Mouse (Mus musculus): ENCODE measurements around the gene Rptor. TPM values are rescaled to one million over a fixed set of nuclear protein-coding genes. Genes with fewer than 3 reads are reported as not detected.

The Rptor gene
- total and polyA plus RNA-seq, 3 experiments: 33.9 to 34.9 TPM; not detected in 1

DNA sequence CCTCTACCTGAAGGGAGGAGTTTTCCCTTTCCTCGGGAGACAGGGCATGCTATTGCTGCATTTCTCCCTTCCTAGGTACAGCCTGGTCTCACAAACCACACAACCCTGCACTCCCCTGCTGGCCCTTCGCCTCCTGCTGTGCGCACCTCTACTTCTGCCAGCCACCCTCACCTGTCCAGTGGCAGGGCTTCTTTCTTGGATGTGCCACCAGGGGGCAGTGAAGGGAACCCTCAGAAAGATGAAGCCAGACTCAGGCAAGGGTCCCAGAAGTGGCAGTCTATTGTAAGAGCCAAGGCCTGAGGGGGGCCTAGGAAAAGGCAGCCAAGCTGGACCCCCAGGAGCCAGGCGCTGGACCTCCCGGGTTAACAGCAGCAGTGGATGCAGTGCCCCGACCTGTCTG is 332.8 kb downstream of the Rptor start:
- Histone ChIP-seq H3K9ac (ENCODE audit: control insufficient read depth, low read depth, low read length, poor library complexity, severe bottlenecking) (no peak overlapping the region), H3K36me3 (ENCODE audit: control insufficient read depth in 1 of 2, insufficient read depth in 2 of 2, low read length in 2 of 2) (no peaks in the 10 kb centered on the region)

DNA sequence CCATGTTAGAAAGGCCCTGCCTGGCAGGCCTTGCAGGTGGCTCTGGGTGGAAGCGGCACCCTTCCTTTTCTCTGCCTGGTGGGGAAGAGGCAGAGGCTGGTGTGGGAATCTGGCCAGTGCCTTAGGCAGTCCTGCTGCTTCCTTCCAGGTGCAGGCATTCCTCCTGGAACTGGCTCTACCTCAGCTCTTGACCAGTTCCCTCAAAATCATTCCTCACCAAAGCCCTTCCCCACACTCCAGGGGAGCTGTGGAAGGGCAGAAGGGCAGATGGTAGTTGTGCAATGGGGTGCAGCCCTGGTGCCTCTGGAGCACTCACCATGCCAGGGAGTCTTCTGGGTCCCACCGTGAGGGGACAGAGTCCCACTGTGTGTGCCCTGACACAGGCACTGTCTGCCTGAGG is 333.8 kb downstream of the Rptor start:
- Histone ChIP-seq H3K4me1 (ENCODE audit: control insufficient read depth in 1 of 2, insufficient read depth in 2 of 2, low read length in 2 of 2) (peaks cover 0 to 3% of the 10 kb centered on the region in 2 experiments; a peak in 2 of 4 replicates), H3K36me3 (ENCODE audit: control insufficient read depth in 1 of 2, insufficient read depth in 2 of 2, low read length in 2 of 2) (peaks cover 0 to 1% of the 10 kb centered on the region in 2 experiments; a peak in 2 of 4 replicates), H3K27ac (ENCODE audit: control insufficient read depth, low read depth, low read length) (no peak overlapping the region), H3K9ac (ENCODE audit: control insufficient read depth, low read depth, low read length, poor library complexity, severe bottlenecking) (no peak overlapping the region), H3K9me3 (replicated peaks; ENCODE audit: insufficient read depth, low read length) (no peaks in the 10 kb centered on the region), H3K4me3 (ENCODE audit: control insufficient read depth in 1 of 2, insufficient read depth in 1 of 2, low read depth in 2 of 2, low read length in 2 of 2) (no peak overlapping the region), H3K79me2 (ENCODE audit: control insufficient read depth, insufficient read depth, low read length, poor library complexity) (no peaks in the 10 kb centered on the region), H3K27me3 (ENCODE audit: control insufficient read depth in 1 of 2, insufficient read depth in 2 of 2, low read length in 2 of 2) (no peaks in the 10 kb centered on the region)
- DNase-seq (ENCODE audit: low read depth, low spot score): no peak
- TF ChIP-seq MEF2A (IDR thresholded peaks at IDR 0.05; ENCODE audit: extremely low read depth, insufficient replicate concordance, low read depth, low read length, poor library complexity, severe bottlenecking): no peak
- TF ChIP-seq UBTF (IDR thresholded peaks at IDR 0.05; ENCODE audit: borderline replicate concordance, insufficient read depth, low read depth, low read length): no peak
- TF ChIP-seq EP300 (IDR thresholded peaks at IDR 0.05; ENCODE audit: low read depth in 1 of 2, low read length in 2 of 2): no peak
- no peak for TF ChIP-seq CTCF (IDR thresholded peaks at IDR 0.05 in 2 of 3, conservative IDR thresholded peaks at IDR 0.05 in 1 of 3; ENCODE audit: control insufficient read depth in 1 of 3, insufficient read depth in 1 of 3, low read depth in 2 of 3, low read length in 3 of 3, poor library complexity in 1 of 3, severe bottlenecking in 1 of 3)

More for the DNA sequence above, 332.8 kb downstream of the Rptor start:
- Histone ChIP-seq H3K27ac (ENCODE audit: control insufficient read depth, low read depth, low read length) (no peak overlapping the region), H3K4me1 (ENCODE audit: control insufficient read depth in 1 of 2, insufficient read depth in 2 of 2, low read length in 2 of 2) (no peaks in the 10 kb centered on the region), H3K79me2 (ENCODE audit: control insufficient read depth, insufficient read depth, low read length, poor library complexity) (no peaks in the 10 kb centered on the region), H3K9me3 (replicated peaks; ENCODE audit: insufficient read depth, low read length) (no peaks in the 10 kb centered on the region), H3K27me3 (ENCODE audit: control insufficient read depth in 1 of 2, insufficient read depth in 2 of 2, low read length in 2 of 2) (no peaks in the 10 kb centered on the region), H3K4me3 (ENCODE audit: control insufficient read depth in 1 of 2, insufficient read depth in 1 of 2, low read depth in 2 of 2, low read length in 2 of 2) (no peak overlapping the region)
- TF ChIP-seq GATA1 (IDR thresholded peaks at IDR 0.05; ENCODE audit: low read depth, low read length): no peak
- no peak for TF ChIP-seq USF2 (IDR thresholded peaks at IDR 0.05; ENCODE audit: borderline replicate concordance in 1 of 2, insufficient read depth in 1 of 2, low read depth in 1 of 2, low read length in 2 of 2)
- TF ChIP-seq BHLHE40 (IDR thresholded peaks at IDR 0.05; ENCODE audit: borderline replicate concordance, low read depth, low read length): no peak
- no peak for TF ChIP-seq ZKSCAN1 (IDR thresholded peaks at IDR 0.05; ENCODE audit: low read depth, low read length)
- TF ChIP-seq RAD21 (IDR thresholded peaks at IDR 0.05; ENCODE audit: low read depth, low read length): peak; percentile 61
- TF ChIP-seq USF1 (IDR thresholded peaks at IDR 0.05; ENCODE audit: low read depth, low read length): no peak
- TF ChIP-seq CTCF (IDR thresholded peaks at IDR 0.05 in 2 of 3, conservative IDR thresholded peaks at IDR 0.05 in 1 of 3; ENCODE audit: control insufficient read depth in 1 of 3, insufficient read depth in 1 of 3, low read depth in 2 of 3, low read length in 3 of 3, poor library complexity in 1 of 3, severe bottlenecking in 1 of 3): peak; percentile 76 to 89 (median 87)
- TF ChIP-seq KAT2A (conservative IDR thresholded peaks at IDR 0.05; ENCODE audit: low read depth, low read length): no peak
- no peak for TF ChIP-seq MEF2A (IDR thresholded peaks at IDR 0.05; ENCODE audit: extremely low read depth, insufficient replicate concordance, low read depth, low read length, poor library complexity, severe bottlenecking)
- peak; percentile 81 for TF ChIP-seq ZC3H11A (IDR thresholded peaks at IDR 0.05; ENCODE audit: low read depth, low read length)
- TF ChIP-seq TCF12 (IDR thresholded peaks at IDR 0.05; ENCODE audit: low read depth, low read length): no peak
- no peak for TF ChIP-seq MYB (IDR thresholded peaks at IDR 0.05; ENCODE audit: low read depth, low read length)
- TF ChIP-seq HCFC1 (IDR thresholded peaks at IDR 0.05; ENCODE audit: low read depth, low read length): no peak
- TF ChIP-seq CHD2 (IDR thresholded peaks at IDR 0.05; ENCODE audit: low read length): no peak
- TF ChIP-seq E2F4 (IDR thresholded peaks at IDR 0.05; ENCODE audit: borderline replicate concordance, low read depth, low read length): no peak
- TF ChIP-seq RCOR1 (IDR thresholded peaks at IDR 0.05; ENCODE audit: low read depth, low read length): no peak
- TF ChIP-seq MAFK (IDR thresholded peaks at IDR 0.05; ENCODE audit: borderline replicate concordance, low read depth, low read length): no peak
- no peak for TF ChIP-seq SIN3A (IDR thresholded peaks at IDR 0.05; ENCODE audit: low read length)
- TF ChIP-seq SMC3 (IDR thresholded peaks at IDR 0.05; ENCODE audit: low read depth, low read length): peak; percentile 93
- no peak for TF ChIP-seq GABPA (IDR thresholded peaks at IDR 0.05; ENCODE audit: low read depth, low read length)
- no peak for TF ChIP-seq TBP (IDR thresholded peaks at IDR 0.05; ENCODE audit: low read depth, low read length)
- peak; percentile 65 for DNase-seq (ENCODE audit: low read depth, low spot score)

Data from MEL (cell line).